Mouse (Mus musculus): ENCODE results near the gene Meis2. TPM values are rescaled to one million over a fixed set of nuclear protein-coding genes. Genes with fewer than 3 reads are reported as not detected.

Gene Meis2
- polyA plus RNA-seq, 1 experiment: 10.9 TPM

GRCm38 (mm10) chr2:115856401-115857073, 209.1 kb downstream of the Meis2 start:
- no peak for DNase-seq (ENCODE audit: low read depth)

GRCm38 (mm10) chr2:115855511-115856400, 209.9 kb downstream of the Meis2 start:
- no peak for DNase-seq (ENCODE audit: low read depth)

GRCm38 (mm10) chr2:115854828-115855311, 210.8 kb downstream of the Meis2 start:
- DNase-seq (ENCODE audit: low read depth): no peak

GRCm38 (mm10) chr2:115854007-115854827, 211.4 kb downstream of the Meis2 start:
- DNase-seq (ENCODE audit: low read depth): no peak

- DNase-seq (ENCODE audit: low read depth): no peak
Measured at GRCm38 (mm10) chr2:115853221-115853620, 212.4 kb downstream of the Meis2 start.

- DNase-seq (ENCODE audit: low read depth): no peak
Measured at GRCm38 (mm10) chr2:115852615-115853014, 213.0 kb downstream of the Meis2 start.

- DNase-seq (ENCODE audit: low read depth): no peak
Measured at GRCm38 (mm10) chr2:115852109-115852508, 213.5 kb downstream of the Meis2 start.

- DNase-seq (ENCODE audit: low read depth): no peak
Measured at GRCm38 (mm10) chr2:115850961-115851360, 214.7 kb downstream of the Meis2 start.

GRCm38 (mm10) chr2:115842821-115843220, 222.8 kb downstream of the Meis2 start:
- no peak for DNase-seq (ENCODE audit: low read depth)

- no peak for DNase-seq (ENCODE audit: low read depth)
Measured at GRCm38 (mm10) chr2:115836034-115836433, 229.6 kb downstream of the Meis2 start.

- DNase-seq (ENCODE audit: low read depth): no peak
Measured at GRCm38 (mm10) chr2:115822361-115822760, 243.3 kb downstream of the Meis2 start.

GRCm38 (mm10) chr2:115817959-115818358, 247.7 kb downstream of the Meis2 start:
- DNase-seq (ENCODE audit: low read depth): no peak

GRCm38 (mm10) chr2:115813721-115814120, 251.9 kb downstream of the Meis2 start:
- DNase-seq (ENCODE audit: low read depth): no peak

GRCm38 (mm10) chr2:115813316-115813715, 252.3 kb downstream of the Meis2 start:
- DNase-seq (ENCODE audit: low read depth): no peak
